Mouse (Mus musculus) embryonic facial prominence, embryonic 14.5 days (tissue): ENCODE measurements around the gene Tprg. TPM values are rescaled to one million over a fixed set of nuclear protein-coding genes. Genes with fewer than 3 reads are reported as not detected.

ENCODE experiments used
- ATAC-seq: fragments of 200-750 bp; cut with Nextera tagmentation; 2 replicates; pipeline ENCODE4 v1.8.0; 2017; ENCODE audit warnings: low read depth, moderate number of reproducible peaks, moderate TSS enrichment
- DNase-seq: peaks from one replicate; pipeline ENCODE4 v3.0.0-alpha.2; 2015; ENCODE audit warnings: low spot score
- H3K27ac ChIP-seq: fragments of 300-500 bp; sonication (generic); replicated peaks from 2 replicates; pipeline ENCODE4 v1.5.1; 2014; ENCODE audit warnings: low read depth, mild to moderate bottlenecking, low read length, moderate library complexity
- H3K27me3 ChIP-seq: fragments of 300-500 bp; sonication (generic); replicated peaks from 2 replicates; pipeline ENCODE4 v1.6.1; 2014; ENCODE audit warnings: low read length; ENCODE audit not compliant: control insufficient read depth, insufficient read depth
- H3K36me3 ChIP-seq: fragments of 300-500 bp; sonication (generic); 2 replicates; pipeline ENCODE4 v1.6.1; 2014; ENCODE audit warnings: low read length, mixed read lengths; ENCODE audit not compliant: control insufficient read depth, insufficient read depth
- H3K4me1 ChIP-seq: fragments of 300-500 bp; sonication (generic); 2 replicates; pipeline ENCODE4 v1.6.1; 2014; ENCODE audit warnings: antibody characterized with exemption, low read length; ENCODE audit not compliant: control insufficient read depth, insufficient read depth
- H3K4me2 ChIP-seq: fragments of 300-500 bp; sonication (generic); 2 replicates; pipeline ENCODE4 v1.6.1; 2014; ENCODE audit warnings: low read depth, mild to moderate bottlenecking, low read length, moderate library complexity, mixed read lengths
- H3K4me3 ChIP-seq: fragments of 300-500 bp; sonication (generic); 2 replicates; pipeline ENCODE4 v1.5.1; 2014; ENCODE audit warnings: low read depth, mild to moderate bottlenecking, low read length
- H3K9ac ChIP-seq: fragments of 300-500 bp; sonication (generic); 2 replicates; pipeline ENCODE4 v1.6.1; 2014; ENCODE audit warnings: low read depth, mild to moderate bottlenecking, low read length, moderate library complexity, mixed read lengths
- H3K9me3 ChIP-seq: fragments of 300-500 bp; sonication (generic); 2 replicates; pipeline ENCODE4 v1.6.1; 2016; ENCODE audit warnings: low read length; ENCODE audit not compliant: control insufficient read depth
- WGBS: fragments of 180-500 bp; shearing (Covaris S2); extraction: QIAGEN DNeasy Blood & Tissue Kit; methylation state at CpG from one replicate; pipeline ENCODE4 v1.1.7; 2014; 5-methylcytosine and 5-hydroxymethylcytosine counted together
- polyA plus RNA-seq: library from polyadenylated mRNA; unstranded; fragments of >200 nt; fragmentation: Nextera tagmentation; extraction: Ambion mirVana; gene quantifications from 2 replicates; pipeline ENCODE4 v1.2.1, GENCODE M21; 2014

The Tprg gene
- polyA plus RNA-seq, 1 experiment from 2014 or later, result 3.5 TPM

DNA sequence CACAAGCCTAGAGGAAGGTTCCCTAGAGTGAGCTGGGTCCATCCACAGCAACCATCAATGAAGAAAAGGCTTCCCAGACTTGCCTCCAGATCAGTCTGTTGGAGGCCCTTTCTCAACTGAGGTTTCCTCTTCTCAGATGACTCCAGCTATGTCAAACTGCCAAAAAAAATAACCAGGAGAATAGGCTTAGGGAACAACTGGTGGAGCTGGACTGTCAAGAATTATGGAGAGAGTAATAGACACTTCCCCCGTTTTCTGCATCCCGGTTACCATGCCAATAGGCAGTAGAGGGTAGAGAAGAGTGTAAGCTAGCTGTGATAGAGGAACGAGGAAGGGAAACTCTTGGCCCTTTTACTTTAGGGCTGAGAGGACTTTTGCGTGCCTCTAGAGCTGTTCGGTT is 24.3 kb upstream of the Tprg start:
- H3K4me3 ChIP-seq, result no peak overlapping the region
- no peaks in the 10 kb centered on the region for H3K4me1 ChIP-seq
- no peak for ATAC-seq
- peak; percentile 29 for DNase-seq
- no peaks in the 10 kb centered on the region; the same call in 1 of the 2 replicates for H3K27me3 ChIP-seq
- no peaks in the 10 kb centered on the region for H3K36me3 ChIP-seq
- no peaks in the 10 kb centered on the region for H3K9me3 ChIP-seq
- H3K9ac ChIP-seq, result no peak overlapping the region
- no peak overlapping the region for H3K4me2 ChIP-seq
- no peak overlapping the region for H3K27ac ChIP-seq
- 83% methylated on average over 5 of the region's 5 CpGs for WGBS

DNA sequence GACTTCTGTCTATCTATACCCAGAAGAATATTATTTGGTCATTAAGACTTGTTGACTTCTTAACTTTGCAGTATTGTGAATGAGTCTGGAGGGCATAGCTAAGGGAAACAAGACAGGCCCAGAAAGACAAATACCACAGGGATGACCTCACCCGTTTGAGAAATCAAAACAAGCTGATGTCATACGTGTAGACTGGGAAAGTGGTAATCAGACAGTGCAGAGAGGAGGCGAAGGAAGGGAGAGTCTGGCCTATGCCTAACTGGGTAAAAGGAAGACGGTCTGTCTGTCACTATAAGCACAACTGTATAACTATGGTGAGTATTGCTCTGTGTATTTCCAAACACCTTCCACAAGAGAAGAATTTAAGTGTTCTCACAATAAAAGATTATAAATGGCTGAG is 23.7 kb upstream of the Tprg start:
- Histone ChIP-seq H3K27me3 (no peaks in the 10 kb centered on the region; the same call in 1 of the 2 replicates), H3K9me3 (no peaks in the 10 kb centered on the region), H3K36me3 (no peaks in the 10 kb centered on the region), H3K9ac (no peak overlapping the region), H3K27ac (no peak overlapping the region), H3K4me2 (no peak overlapping the region), H3K4me3 (no peak overlapping the region), H3K4me1 (no peaks in the 10 kb centered on the region)
- peak; percentile 47; the same call in 1 of the 2 replicates for ATAC-seq
- 51% methylated on average over 4 of the region's 4 CpGs for WGBS
- no peak for DNase-seq

- ATAC-seq (0 out of 2 replicates have a peak, but pooled peaks have one; percentile 41), DNase-seq (peak; percentile 76)
- Histone ChIP-seq H3K4me1 (no peaks in the 10 kb centered on the region), H3K27ac (no peak overlapping the region), H3K27me3 (no peaks in the 10 kb centered on the region; the same call in 1 of the 2 replicates), H3K4me2 (no peak overlapping the region), H3K9me3 (no peaks in the 10 kb centered on the region), H3K4me3 (no peak overlapping the region), H3K9ac (no peak overlapping the region), H3K36me3 (no peaks in the 10 kb centered on the region)
- WGBS, result 39% methylated on average over 9 of the region's 9 CpGs
Observed at GRCm38 (mm10) chr16:25263520-25264149, 23.0 kb upstream of the Tprg start.

DNA sequence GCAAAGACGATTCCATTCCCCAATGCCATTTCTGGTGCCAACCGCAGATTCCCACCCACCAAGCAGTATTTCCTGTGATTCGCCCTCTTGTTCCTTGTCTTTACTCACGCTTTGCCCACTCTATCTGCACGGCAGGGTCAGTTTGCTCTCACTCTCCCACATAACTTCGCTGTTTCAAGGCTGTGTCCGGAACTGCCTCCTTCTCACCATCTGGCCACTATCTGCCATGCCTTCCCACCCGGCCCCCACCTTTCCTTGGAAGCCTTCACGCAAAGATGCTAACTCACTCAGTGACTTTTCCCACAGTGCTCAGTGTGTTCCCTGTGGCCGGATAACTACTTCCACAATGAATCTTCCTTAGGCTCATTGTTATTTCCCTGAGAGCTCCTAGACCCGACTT is 21.4 kb upstream of the Tprg start:
- H3K4me3 ChIP-seq, result no peak overlapping the region
- H3K27me3 ChIP-seq, result no peaks in the 10 kb centered on the region; the same call in 1 of the 2 replicates
- no peaks in the 10 kb centered on the region for H3K4me1 ChIP-seq
- no peak overlapping the region for H3K9ac ChIP-seq
- no peak overlapping the region for H3K4me2 ChIP-seq
- DNase-seq, result no peak
- H3K27ac ChIP-seq, result no peak overlapping the region
- no peak for ATAC-seq
- H3K36me3 ChIP-seq, result no peaks in the 10 kb centered on the region
- WGBS, result 81% methylated on average over 11 of the region's 11 CpGs
- H3K9me3 ChIP-seq, result no peaks in the 10 kb centered on the region

GRCm38 (mm10) chr16:25268276-25268675 is 18.3 kb upstream of the Tprg start:
- Histone ChIP-seq H3K4me3 (no peak overlapping the region), H3K4me2 (no peak overlapping the region), H3K9ac (no peak overlapping the region), H3K27me3 (no peaks in the 10 kb centered on the region; the same call in 1 of the 2 replicates), H3K4me1 (no peaks in the 10 kb centered on the region), H3K36me3 (no peaks in the 10 kb centered on the region), H3K9me3 (no peaks in the 10 kb centered on the region), H3K27ac (no peak overlapping the region)
- DNase-seq (peak; percentile 41), ATAC-seq (no peak)
- WGBS, result 55% methylated on average over 4 of the region's 4 CpGs

DNA sequence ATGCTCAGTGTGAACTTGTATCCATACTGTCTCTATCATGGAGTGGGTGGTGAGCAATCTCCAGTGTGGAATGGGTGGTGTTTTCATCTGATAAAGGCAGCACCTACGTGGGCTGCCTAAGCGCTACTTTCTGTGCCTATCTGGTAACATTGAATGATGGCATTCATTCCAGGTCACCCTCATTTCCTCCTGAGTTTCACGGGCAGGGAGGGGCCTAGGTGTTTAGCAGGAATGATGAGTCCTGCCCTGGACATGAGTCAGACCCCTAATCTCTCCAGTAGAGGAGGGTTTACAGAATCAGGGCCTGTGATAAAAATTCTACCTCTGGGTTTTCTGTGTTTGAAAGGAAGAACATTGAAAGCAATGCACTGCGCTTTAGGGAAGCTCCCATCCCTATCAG is 4.1 kb upstream of the Tprg start:
- Histone ChIP-seq H3K4me3 (no peak overlapping the region), H3K9ac (no peak overlapping the region), H3K4me1 (no peaks in the 10 kb centered on the region), H3K4me2 (no peak overlapping the region), H3K27me3 (no peaks in the 10 kb centered on the region), H3K36me3 (no peaks in the 10 kb centered on the region), H3K9me3 (no peaks in the 10 kb centered on the region), H3K27ac (no peak overlapping the region)
- DNase-seq (no peak), ATAC-seq (no peak)
- WGBS, result 82% methylated on average over 4 of the region's 4 CpGs

DNA sequence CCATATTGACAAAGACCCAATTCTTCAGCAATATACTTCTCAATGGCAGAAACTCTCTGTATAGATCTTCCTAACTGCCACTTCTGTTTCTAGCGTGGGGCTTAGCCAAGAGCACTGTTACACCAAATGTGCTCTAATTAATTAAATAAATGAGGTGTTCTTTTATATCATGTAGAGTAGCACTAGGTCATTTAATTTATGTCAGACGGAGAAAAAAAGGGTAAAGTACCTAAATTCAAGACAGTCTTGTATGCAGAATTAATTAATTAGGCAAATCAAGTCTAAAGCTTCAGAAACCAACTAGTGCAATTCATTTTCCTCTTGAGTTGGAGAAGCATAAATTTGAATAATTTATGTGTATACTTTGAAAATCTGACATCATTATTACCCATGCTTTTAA is 7.1 kb downstream of the Tprg start:
- H3K4me3 ChIP-seq, result no peak overlapping the region
- H3K4me2 ChIP-seq, result no peak overlapping the region
- H3K9me3 ChIP-seq, result no peaks in the 10 kb centered on the region
- DNase-seq (no peak), ATAC-seq (no peak)
- no peaks in the 10 kb centered on the region for H3K27me3 ChIP-seq
- H3K4me1 ChIP-seq, result no peaks in the 10 kb centered on the region
- no peaks in the 10 kb centered on the region for H3K36me3 ChIP-seq
- H3K9ac ChIP-seq, result no peak overlapping the region
- 78% methylated on average over 2 of the region's 2 CpGs for WGBS
- no peak overlapping the region for H3K27ac ChIP-seq

DNA sequence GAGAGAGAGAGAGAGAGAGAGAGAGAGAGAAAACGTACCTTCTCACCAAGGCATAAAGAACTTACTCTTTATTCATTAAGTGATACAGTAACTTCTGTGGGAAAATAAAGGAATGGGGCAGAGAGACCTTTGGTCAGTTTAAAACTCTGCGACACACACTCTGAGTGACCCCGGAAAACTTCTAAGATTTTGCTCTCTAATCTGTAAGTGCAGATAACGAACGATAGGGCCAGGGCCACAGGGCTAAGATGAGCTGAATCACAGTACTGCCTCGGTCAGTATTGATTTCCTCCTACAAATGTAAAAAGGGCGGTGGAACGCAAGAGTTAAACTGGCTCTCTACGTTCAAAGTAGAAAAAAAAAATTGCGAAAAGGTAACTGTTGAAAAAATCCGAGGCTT is 8.9 kb downstream of the Tprg start:
- no peak overlapping the region for H3K4me3 ChIP-seq
- H3K4me2 ChIP-seq, result no peak overlapping the region
- no peaks in the 10 kb centered on the region for H3K27me3 ChIP-seq
- H3K27ac ChIP-seq, result no peak overlapping the region
- H3K9me3 ChIP-seq, result no peaks in the 10 kb centered on the region
- DNase-seq (no peak), ATAC-seq (no peak)
- no peak overlapping the region for H3K9ac ChIP-seq
- WGBS, result 87% methylated on average over 11 of the region's 11 CpGs
- H3K36me3 ChIP-seq, result no peaks in the 10 kb centered on the region
- no peaks in the 10 kb centered on the region for H3K4me1 ChIP-seq

- H3K9ac ChIP-seq, result no peak overlapping the region
- no peak overlapping the region for H3K27ac ChIP-seq
- no peaks in the 10 kb centered on the region for H3K9me3 ChIP-seq
- no peaks in the 10 kb centered on the region for H3K36me3 ChIP-seq
- H3K4me2 ChIP-seq, result no peak overlapping the region
- H3K4me1 ChIP-seq, result no peaks in the 10 kb centered on the region
- no peak for DNase-seq
- ATAC-seq, result no peak
- no peaks in the 10 kb centered on the region for H3K27me3 ChIP-seq
- 87% methylated on average over 5 of the region's 5 CpGs for WGBS
- H3K4me3 ChIP-seq, result no peak overlapping the region
Observed at GRCm38 (mm10) chr16:25296746-25297145, 10.1 kb downstream of the Tprg start.
